Mouse (Mus musculus) T-helper 2 cell (primary cell): ENCODE results near the gene Rnf208.

ENCODE experiments used
- in situ Hi-C: fragments of 300-600 bp; cut with MboI, MseI; formaldehyde crosslinking; loops from one replicate; pipeline ENCODE4 v1.15.1; 2025; ENCODE audit warnings: high pct_unique_total_duplicates

Rnf208 gene

GRCm38 (mm10) chr2:25224766-25225752 is 17.0 kb upstream of the Rnf208 start:
- in situ Hi-C loops = loop anchor here (5.0 kb wide), 1 partner anchor 33 kb away; no protein-coding TSS in a partner anchor

- in situ Hi-C loops = loop anchor here (5.0 kb wide), 1 partner anchor 34 kb away; no protein-coding TSS in a partner anchor
Observed at GRCm38 (mm10) chr2:25225811-25226379, 16.2 kb upstream of the Rnf208 start.

- in situ Hi-C loops = loop anchor here (5.0 kb wide), 1 partner anchor 35 kb away; no protein-coding TSS in a partner anchor
Observed at GRCm38 (mm10) chr2:25226864-25227263, 15.2 kb upstream of the Rnf208 start.

- in situ Hi-C loops = loop anchor here (5.0 kb wide), 1 partner anchor 35 kb away; no protein-coding TSS in a partner anchor
Observed at GRCm38 (mm10) chr2:25227406-25227805, 14.6 kb upstream of the Rnf208 start.

GRCm38 (mm10) chr2:25228431-25228889 is 13.6 kb upstream of the Rnf208 start:
- in situ Hi-C loops = loop anchor here (5.0 kb wide), 1 partner anchor 36 kb away; no protein-coding TSS in a partner anchor

GRCm38 (mm10) chr2:25228995-25229530 is 13.0 kb upstream of the Rnf208 start:
- in situ Hi-C loops = loop anchor here (5.0 kb wide), 1 partner anchor 37 kb away; no protein-coding TSS in a partner anchor

GRCm38 (mm10) chr2:25229582-25229981 is 12.5 kb upstream of the Rnf208 start:
- in situ Hi-C loops = loop anchor here (5.0 kb wide), 1 partner anchor 37 kb away; no protein-coding TSS in a partner anchor

- in situ Hi-C loops = no loop called here
Observed at GRCm38 (mm10) chr2:25230581-25230980, 11.5 kb upstream of the Rnf208 start.

- in situ Hi-C loops = no loop called here
Observed at GRCm38 (mm10) chr2:25231038-25231437, 11.0 kb upstream of the Rnf208 start.

- in situ Hi-C loops = no loop called here
Observed at GRCm38 (mm10) chr2:25233421-25233820, 8.6 kb upstream of the Rnf208 start.

- in situ Hi-C loops = no loop called here
Observed at GRCm38 (mm10) chr2:25234050-25234449, 8.0 kb upstream of the Rnf208 start, which contains the start of gene Slc34a3. Gene Slc34a3 (minus strand): TSS chr2:25234364.

GRCm38 (mm10) chr2:25234551-25235220 is 7.4 kb upstream of the Rnf208 start:
- in situ Hi-C loops = no loop called here

GRCm38 (mm10) chr2:25236614-25237013 is 5.4 kb upstream of the Rnf208 start, which contains the start of gene Rnf224:
Gene Rnf224 (minus strand): TSS chr2:25236787.
- in situ Hi-C loops = no loop called here

- in situ Hi-C loops = no loop called here
Observed at GRCm38 (mm10) chr2:25237522-25237921, 4.5 kb upstream of the Rnf208 start.

GRCm38 (mm10) chr2:25238106-25238505 is 3.9 kb upstream of the Rnf208 start:
- in situ Hi-C loops = no loop called here

GRCm38 (mm10) chr2:25239766-25240165 is 2.3 kb upstream of the Rnf208 start:
- in situ Hi-C loops = no loop called here

- in situ Hi-C loops = no loop called here
Observed at GRCm38 (mm10) chr2:25240310-25240709, 1.7 kb upstream of the Rnf208 start.

GRCm38 (mm10) chr2:25240723-25241437 is 1.2 kb upstream of the Rnf208 start:
- in situ Hi-C loops = no loop called here

- in situ Hi-C loops = no loop called here
Observed at GRCm38 (mm10) chr2:25241438-25241775, 648 bp upstream of the Rnf208 start.

- in situ Hi-C loops = no loop called here
Observed at GRCm38 (mm10) chr2:25243342-25243741, 1.3 kb downstream of the Rnf208 start.

- in situ Hi-C loops = no loop called here
Observed at GRCm38 (mm10) chr2:25244144-25244543, 2.1 kb downstream of the Rnf208 start.
